ENCODE assay signal across 11 mouse cellular contexts in the genomic region with DNA sequence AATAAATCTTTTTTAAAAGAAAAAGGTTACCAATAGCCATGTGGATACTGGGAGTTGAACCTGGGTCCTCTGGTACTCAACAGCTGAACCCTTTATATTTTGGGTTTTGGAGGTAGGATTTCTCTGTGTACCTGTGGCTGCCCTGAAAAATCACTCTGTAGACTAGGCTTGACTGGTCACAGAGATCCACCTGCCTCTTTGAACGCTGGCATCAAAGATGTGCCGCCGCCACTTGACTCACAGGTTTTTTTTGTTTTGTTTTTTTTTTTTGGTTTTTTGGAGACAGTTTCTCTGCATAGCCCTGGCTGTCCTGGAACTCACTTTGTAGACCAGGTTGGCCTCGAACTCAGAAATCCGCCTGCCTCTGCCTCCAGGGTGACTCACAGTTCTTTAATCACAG. TPM values are rescaled to one million over a fixed set of nuclear protein-coding genes. Genes with fewer than 3 reads are reported as not detected.
DNase-seq lines count a peak whose midpoint lies in the region; ATAC-seq and TF ChIP-seq lines count a peak whose summit lies in the region.
"Had no signal": no experiment of that assay in that cellular context is flagged by ENCODE, and none has a peak within 500 bp of the region (broad histone marks: within the 10 kb centered on the region; RNA-seq: fewer than 3 reads in every experiment).

No protein-coding gene starts in this region.

- no peaks in the 10 kb centered on the region for H3K9me3 ChIP-seq in forebrain, embryonic 14.5 days (replicated peaks; ENCODE audit: control insufficient read depth, low read length)
- no peaks in the 10 kb centered on the region for H3K9me3 ChIP-seq in forebrain, embryonic 16.5 days (ENCODE audit: control insufficient read depth, low read length)
- H3K9me3 ChIP-seq: neural tube, embryonic 13.5 days had no signal

- no peak overlapping the region for H3K4me3 ChIP-seq in forebrain, embryonic 14.5 days (ENCODE audit: low read depth, low read length)
- H3K4me3 ChIP-seq in forebrain, embryonic 16.5 days (replicated peaks; ENCODE audit: low read length): no peak overlapping the region
- H3K4me3 ChIP-seq in liver, adult 2 months (ENCODE audit: insufficient read depth, low read depth, low read length): no peak overlapping the region
- H3K4me3 ChIP-seq in embryonic fibroblast, embryonic 13.5 days (ENCODE audit: insufficient read depth, low read length): no peak overlapping the region

- no peak overlapping the region for H3K4me2 ChIP-seq in forebrain, embryonic 14.5 days (ENCODE audit: low read length)
- no peak overlapping the region for H3K4me2 ChIP-seq in forebrain, embryonic 16.5 days (ENCODE audit: low read length)

- 90% methylated on average over 5 of the region's 5 CpGs for WGBS in forebrain, embryonic 14.5 days
- WGBS in forebrain, embryonic 16.5 days: 93% methylated on average over 5 of the region's 5 CpGs
- 85% methylated on average over 5 of the region's 5 CpGs for WGBS in liver, adult 2 months

- no peak for ATAC-seq in forebrain, embryonic 14.5 days
- ATAC-seq in forebrain, embryonic 16.5 days: no peak

- peaks cover 28% of the 10 kb centered on the region for H3K36me3 ChIP-seq in forebrain, embryonic 14.5 days (ENCODE audit: control insufficient read depth, insufficient read depth, low read length)
- peaks cover 10% of the 10 kb centered on the region; the same call in 1 of the 2 replicates for H3K36me3 ChIP-seq in forebrain, embryonic 16.5 days (ENCODE audit: control insufficient read depth, insufficient read depth)
- peaks cover 17% of the 10 kb centered on the region for H3K36me3 ChIP-seq in liver, adult 2 months (ENCODE audit: control insufficient read depth, insufficient read depth, low read length)

- peaks cover 4% of the 10 kb centered on the region; the same call in 1 of the 2 replicates for H3K4me1 ChIP-seq in forebrain, embryonic 14.5 days (ENCODE audit: control insufficient read depth, insufficient read depth, low read length)
- H3K4me1 ChIP-seq in forebrain, embryonic 16.5 days (replicated peaks; ENCODE audit: control insufficient read depth, insufficient read depth, low read length): peaks cover 12% of the 10 kb centered on the region
- peaks cover 30% of the 10 kb centered on the region for H3K4me1 ChIP-seq in liver, adult 2 months (ENCODE audit: control insufficient read depth, insufficient read depth, low read length)
- H3K4me1 ChIP-seq in embryonic fibroblast, embryonic 13.5 days (ENCODE audit: control insufficient read depth, insufficient read depth, low read length): peaks cover 6% of the 10 kb centered on the region; the same call in 1 of the 2 replicates

- H3K27me3 ChIP-seq in forebrain, embryonic 14.5 days (replicated peaks; ENCODE audit: control insufficient read depth, insufficient read depth, low read length): no peaks in the 10 kb centered on the region
- no peaks in the 10 kb centered on the region for H3K27me3 ChIP-seq in forebrain, embryonic 16.5 days (replicated peaks; ENCODE audit: control insufficient read depth, insufficient read depth, low read length)
- H3K27me3 ChIP-seq in liver, adult 2 months (ENCODE audit: control insufficient read depth, insufficient read depth, low read length): no peaks in the 10 kb centered on the region
- H3K27me3 ChIP-seq: neural tube, embryonic 13.5 days had no signal

- H3K9ac ChIP-seq in forebrain, embryonic 14.5 days (ENCODE audit: low read length): peak overlapping the region; percentile 29; the same call in 1 of the 2 replicates
- no peak overlapping the region for H3K9ac ChIP-seq in forebrain, embryonic 16.5 days (replicated peaks; ENCODE audit: low read depth, low read length)
- no peak overlapping the region for H3K9ac ChIP-seq in liver, adult 2 months (ENCODE audit: low read depth, low read length)
- H3K9ac ChIP-seq: neural tube, embryonic 13.5 days had no signal

- TF ChIP-seq POLR2A in liver, adult 2 months (IDR thresholded peaks at IDR 0.05; ENCODE audit: extremely low read depth, insufficient read depth, low read length): no peak
- TF ChIP-seq POLR2A in embryonic fibroblast, embryonic 13.5 days (IDR thresholded peaks at IDR 0.05; ENCODE audit: low read depth, low read length): no peak

- no peak for DNase-seq in forebrain, embryonic 14.5 days (ENCODE audit: low spot score)
- no peak for DNase-seq in liver, adult 2 months (ENCODE audit: extremely low read depth, low read depth, low spot score)
- DNase-seq in liver: no peak
- DNase-seq in naive thymus-derived CD4-positive, alpha-beta T cell, adult 2 months (ENCODE audit: low read depth): peak; percentile 63
- no peak for DNase-seq in left cerebral cortex, postnatal 25 days (ENCODE audit: low spot score in 2 of 2)
- DNase-seq in spleen, postnatal 14 days (ENCODE audit: low spot score in 2 of 2): no peak
- DNase-seq: cerebellum, adult 11 months had no signal

- intact Hi-C loops in left cerebral cortex, postnatal 25 days (cut with DNase I): no loop called here

- no peak for TF ChIP-seq CTCF in liver, adult 2 months (IDR thresholded peaks at IDR 0.05; ENCODE audit: low read depth, low read length)
- TF ChIP-seq CTCF in embryonic fibroblast, embryonic 13.5 days (IDR thresholded peaks at IDR 0.05; ENCODE audit: borderline replicate concordance, insufficient read depth, low read length): no peak

- peaks cover 10% of the 10 kb centered on the region; the same call in 1 of the 2 replicates for H3K79me2 ChIP-seq in liver, adult 2 months (ENCODE audit: control insufficient read depth, insufficient read depth, low read length)

- no peak overlapping the region for H3K27ac ChIP-seq in forebrain, embryonic 14.5 days (ENCODE audit: low read depth, low read length)
- H3K27ac ChIP-seq in forebrain, embryonic 16.5 days (ENCODE audit: low read length): no peak overlapping the region
- 0 out of 2 replicates have a peak overlapping the region, but pooled peaks have one; percentile 7 for H3K27ac ChIP-seq in liver, adult 2 months (replicated peaks; ENCODE audit: insufficient read depth, low read depth, low read length)
- peak overlapping the region; percentile 34; the same call in 1 of the 2 replicates for H3K27ac ChIP-seq in embryonic fibroblast, embryonic 13.5 days (ENCODE audit: insufficient read depth, low read length)
- H3K27ac ChIP-seq: layer of hippocampus, adult 2 months; neural tube, embryonic 13.5 days had no signal

RNA-seq across cellular contexts. Expression of a gene that starts 0.4 kb away (rescaled TPM):
- 2.7 and 3.4 TPM in 2 replicates for polyA plus RNA-seq in forebrain, embryonic 14.5 days (2014; fragmentation: Nextera tagmentation; extraction: Ambion mirVana)
- polyA plus RNA-seq in forebrain, embryonic 16.5 days (2015; fragmentation: Nextera tagmentation; extraction: Ambion mirVana): 2.2 and 2.5 TPM in 2 replicates
- total RNA-seq in liver, adult 2 months (2014; rRNA removed): 24.6 and 37.1 TPM in 2 replicates
- 33.8 and 43.6 TPM in 2 replicates for polyA plus RNA-seq in liver, adult 2 months (2012; rRNA removed)
- 24.3 and 24.7 TPM in 2 replicates for polyA plus RNA-seq in embryonic fibroblast, embryonic 13.5 days (2011; ENCODE audit: insufficient read length, low read depth, missing spikeins)
- total RNA-seq in left cerebral cortex, postnatal 25 days (2021): 1 to 10 TPM; 2.0 to 2.4 TPM

RNA-seq across cellular contexts. Expression of a gene that starts 5.7 kb away (rescaled TPM):
- polyA plus RNA-seq in forebrain, embryonic 14.5 days (2014; fragmentation: Nextera tagmentation; extraction: Ambion mirVana): 281 and 371 TPM in 2 replicates
- 219 and 239 TPM in 2 replicates for polyA plus RNA-seq in forebrain, embryonic 16.5 days (2015; fragmentation: Nextera tagmentation; extraction: Ambion mirVana)
- total RNA-seq in liver, adult 2 months (2014; rRNA removed): 236 and 259 TPM in 2 replicates
- polyA plus RNA-seq in liver, adult 2 months (2012; rRNA removed): 193 and 230 TPM in 2 replicates
- 668 and 702 TPM in 2 replicates for polyA plus RNA-seq in embryonic fibroblast, embryonic 13.5 days (2011; ENCODE audit: insufficient read length, low read depth, missing spikeins)
- total RNA-seq in left cerebral cortex, postnatal 25 days (2021): 10 to 100 TPM; 32.5 to 37.0 TPM

RNA-seq across cellular contexts. Expression of a gene that starts 17.0 kb away (rescaled TPM):
- polyA plus RNA-seq in forebrain, embryonic 14.5 days (2014; fragmentation: Nextera tagmentation; extraction: Ambion mirVana): 98.7 and 131 TPM in 2 replicates
- 91.6 and 95.8 TPM in 2 replicates for polyA plus RNA-seq in forebrain, embryonic 16.5 days (2015; fragmentation: Nextera tagmentation; extraction: Ambion mirVana)
- 5.5 and 8.0 TPM in 2 replicates for total RNA-seq in liver, adult 2 months (2014; rRNA removed)
- polyA plus RNA-seq in liver, adult 2 months (2012; rRNA removed): 18.9 and 22.3 TPM in 2 replicates
- 9.5 and 11.2 TPM in 2 replicates for polyA plus RNA-seq in embryonic fibroblast, embryonic 13.5 days (2011; ENCODE audit: insufficient read length, low read depth, missing spikeins)
- total RNA-seq in left cerebral cortex, postnatal 25 days (2021): 100 to 1,000 TPM; 149 to 175 TPM

RNA-seq across cellular contexts. Expression of a gene that starts 18.2 kb away (rescaled TPM):
- polyA plus RNA-seq in forebrain, embryonic 14.5 days (2014; fragmentation: Nextera tagmentation; extraction: Ambion mirVana): 77.5 and 85.7 TPM in 2 replicates
- polyA plus RNA-seq in forebrain, embryonic 16.5 days (2015; fragmentation: Nextera tagmentation; extraction: Ambion mirVana): 65.5 and 79.5 TPM in 2 replicates
- 11.0 and 11.2 TPM in 2 replicates for total RNA-seq in liver, adult 2 months (2014; rRNA removed)
- 30.4 and 33.4 TPM in 2 replicates for polyA plus RNA-seq in liver, adult 2 months (2012; rRNA removed)
- 218 and 264 TPM in 2 replicates for polyA plus RNA-seq in embryonic fibroblast, embryonic 13.5 days (2011; ENCODE audit: insufficient read length, low read depth, missing spikeins)
- 10 to 100 TPM; 36.7 to 39.9 TPM for total RNA-seq in left cerebral cortex, postnatal 25 days (2021)

RNA-seq across cellular contexts. Expression of a gene that starts 22.7 kb away (rescaled TPM):
- 1.2 TPM in 2 replicates for polyA plus RNA-seq in forebrain, embryonic 14.5 days (2014; fragmentation: Nextera tagmentation; extraction: Ambion mirVana)
- polyA plus RNA-seq in forebrain, embryonic 16.5 days (2015; fragmentation: Nextera tagmentation; extraction: Ambion mirVana): 2.0 TPM in 2 replicates
- 0.27 and 0.46 TPM in 2 replicates for total RNA-seq in liver, adult 2 months (2014; rRNA removed)
- polyA plus RNA-seq in liver, adult 2 months (2012; rRNA removed): 0.93 and 1.1 TPM in 2 replicates
- 14.6 and 27.7 TPM in 2 replicates for polyA plus RNA-seq in embryonic fibroblast, embryonic 13.5 days (2011; ENCODE audit: insufficient read length, low read depth, missing spikeins)
- total RNA-seq in left cerebral cortex, postnatal 25 days (2021): 1 to 10 TPM; 4.0 to 6.0 TPM

Comparison
In these comparisons a context has a peak if more than half of its experiments do, and no peak if none do; other contexts are left out.
1. H3K27ac ChIP-seq: peak in liver, adult 2 months (single experiment) and embryonic fibroblast, embryonic 13.5 days (single experiment); none in forebrain, embryonic 14.5 days (single experiment) and forebrain, embryonic 16.5 days (single experiment).